Mouse (Mus musculus): ENCODE results near the gene Ank2.

- TF ChIP-seq CTCF (IDR thresholded peaks at IDR 0.05; ENCODE audit: insufficient read depth, low read length) (no peak), POLR2A (IDR thresholded peaks at IDR 0.05; ENCODE audit: borderline replicate concordance, extremely low read depth, low read depth, low read length) (no peak)
These were observed 135.6 kb downstream of the Ank2 start for GRCm38 (mm10) chr3:127363512-127363911.
